Mouse (Mus musculus) left cerebral cortex, adult 9 months (tissue): Measurements from ENCODE around the gene Slc39a11.
A peak's percentile ranks its signal among the peaks of the same experiment; 100 is the strongest.

Experiments used
- DNase-seq, 2 experiments: peaks; one replicate each; pipeline ENCODE4 v3.0.0; 2022; ENCODE audit warnings: low spot score in 2 of 2

Gene Slc39a11

GRCm38 (mm10) chr11:113407474-113407873 lies 242.4 kb downstream of the Slc39a11 start:
- DNase-seq = no peak

GRCm38 (mm10) chr11:113400868-113401267 lies 249.0 kb downstream of the Slc39a11 start:
- DNase-seq = no peak

GRCm38 (mm10) chr11:113399601-113400000 lies 250.3 kb downstream of the Slc39a11 start:
- no peak for DNase-seq

- no peak for DNase-seq
Measured at GRCm38 (mm10) chr11:113397394-113397793, 252.5 kb downstream of the Slc39a11 start.

- DNase-seq = no peak
Measured at GRCm38 (mm10) chr11:113393366-113394150, 256.3 kb downstream of the Slc39a11 start.

- DNase-seq = peak in 1 of 2 experiments; percentile 12
Measured at GRCm38 (mm10) chr11:113391664-113392063, 258.2 kb downstream of the Slc39a11 start.

GRCm38 (mm10) chr11:113389637-113390036 lies 260.2 kb downstream of the Slc39a11 start:
- DNase-seq = peak in 1 of 2 experiments; percentile 22

GRCm38 (mm10) chr11:113382674-113383571 lies 267.0 kb downstream of the Slc39a11 start:
- DNase-seq = no peak

- no peak for DNase-seq
Measured at GRCm38 (mm10) chr11:113381550-113381949, 268.3 kb downstream of the Slc39a11 start.

- no peak for DNase-seq
Measured at GRCm38 (mm10) chr11:113378867-113379266, 271.0 kb downstream of the Slc39a11 start.

- no peak for DNase-seq
Measured at GRCm38 (mm10) chr11:113376066-113376465, 273.8 kb downstream of the Slc39a11 start.

GRCm38 (mm10) chr11:113373926-113374325 lies 276.0 kb downstream of the Slc39a11 start:
- DNase-seq = no peak

GRCm38 (mm10) chr11:113373331-113373730 lies 276.5 kb downstream of the Slc39a11 start:
- DNase-seq = no peak

- no peak for DNase-seq
Measured at GRCm38 (mm10) chr11:113368046-113368445, 281.8 kb downstream of the Slc39a11 start.

GRCm38 (mm10) chr11:113366257-113367030 lies 283.4 kb downstream of the Slc39a11 start:
- DNase-seq = no peak

GRCm38 (mm10) chr11:113363739-113364138 lies 286.1 kb downstream of the Slc39a11 start:
- no peak for DNase-seq

- no peak for DNase-seq
Measured at GRCm38 (mm10) chr11:113362617-113363016, 287.3 kb downstream of the Slc39a11 start.

- DNase-seq = no peak
Measured at GRCm38 (mm10) chr11:113360049-113360835, 289.6 kb downstream of the Slc39a11 start.

GRCm38 (mm10) chr11:113355932-113356331 lies 293.9 kb downstream of the Slc39a11 start:
- DNase-seq = no peak

- DNase-seq = peak in 1 of 2 experiments; percentile 13
Measured at GRCm38 (mm10) chr11:113352085-113352815, 297.6 kb downstream of the Slc39a11 start.
